Mouse (Mus musculus): ENCODE results near the gene Ptbp1. TPM values are rescaled to one million over a fixed set of nuclear protein-coding genes. Genes with fewer than 3 reads are reported as not detected.

Gene Ptbp1
- polyA plus RNA-seq, 1 experiment from 2014 or later, result 485 TPM

DNA sequence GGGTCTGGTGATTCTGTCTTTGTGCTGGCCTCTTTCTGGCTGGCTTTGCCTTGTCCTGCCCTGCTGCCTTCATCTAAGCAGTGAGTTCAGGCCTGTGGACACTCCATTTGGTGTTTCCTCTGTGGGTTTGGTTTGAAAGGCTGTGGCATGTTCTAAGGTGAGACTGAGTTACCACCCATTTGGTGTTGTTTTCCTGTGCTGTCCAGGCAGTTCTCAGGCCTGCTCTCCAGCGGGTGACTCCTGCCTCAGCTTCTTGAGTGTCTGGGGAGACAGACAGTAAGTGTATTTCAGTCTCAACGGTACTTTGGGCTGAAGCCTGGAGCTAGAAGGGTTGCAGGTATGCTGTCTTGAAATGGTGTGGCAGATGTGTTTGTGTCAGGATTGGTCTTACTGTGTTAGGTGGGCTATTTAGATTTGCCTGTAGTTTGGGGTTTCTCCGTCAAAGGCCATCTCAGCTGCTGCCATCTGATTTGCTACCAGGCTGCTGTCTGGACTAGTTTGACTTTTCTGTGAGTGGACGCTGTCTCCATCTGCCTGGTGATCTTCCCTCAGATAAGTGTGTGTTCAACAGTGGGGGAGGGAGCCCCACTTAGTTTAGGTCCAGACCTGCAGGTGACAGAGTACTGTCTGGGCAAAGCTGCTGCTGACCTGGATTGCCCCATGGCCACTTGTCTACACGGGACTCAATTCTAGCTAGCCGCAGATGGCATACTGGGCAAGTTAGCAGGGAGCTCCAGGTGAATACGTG lies 2.7 kb downstream of the Ptbp1 start:
- Histone ChIP-seq H3K36me3 (peaks cover 62% of the 10 kb centered on the region), H3K4me1 (peaks cover 63% of the 10 kb centered on the region)
- 77% methylated on average over 7 of the region's 7 CpGs for WGBS

DNA sequence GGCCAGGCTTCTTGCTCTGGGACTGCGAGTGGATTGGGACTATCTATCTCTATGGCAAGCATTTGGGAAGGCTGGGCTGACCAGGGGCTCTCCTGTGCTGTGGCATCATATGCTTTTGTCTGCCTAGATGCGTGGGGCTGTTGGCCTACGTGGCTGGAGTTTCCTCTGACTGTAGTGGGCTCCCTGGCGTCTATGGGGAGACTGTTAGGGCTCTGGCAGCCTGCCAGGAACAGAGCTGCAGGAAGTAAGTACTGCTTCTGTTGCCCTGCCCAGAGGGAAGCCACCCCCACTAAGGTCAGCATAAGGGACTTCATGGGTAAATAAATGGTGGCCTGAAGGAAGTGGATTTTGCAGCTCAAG lies 3.2 kb downstream of the Ptbp1 start:
- 76% methylated on average over 4 of the region's 4 CpGs for WGBS
- peaks cover 67% of the 10 kb centered on the region for H3K36me3 ChIP-seq

More for the DNA sequence above, 2.7 kb downstream of the Ptbp1 start:
- H3K27ac ChIP-seq, result peak overlapping the region; percentile 14; the same call in 1 of the 2 replicates
- peak overlapping the region; percentile 99 for H3K4me3 ChIP-seq
- H3K9me3 ChIP-seq (replicated peaks), result no peaks in the 10 kb centered on the region
- no peaks in the 10 kb centered on the region for H3K27me3 ChIP-seq (ENCODE audit: low read depth, poor library complexity, severe bottlenecking)
- DNase-seq (ENCODE audit: low spot score), result no peak

DNA sequence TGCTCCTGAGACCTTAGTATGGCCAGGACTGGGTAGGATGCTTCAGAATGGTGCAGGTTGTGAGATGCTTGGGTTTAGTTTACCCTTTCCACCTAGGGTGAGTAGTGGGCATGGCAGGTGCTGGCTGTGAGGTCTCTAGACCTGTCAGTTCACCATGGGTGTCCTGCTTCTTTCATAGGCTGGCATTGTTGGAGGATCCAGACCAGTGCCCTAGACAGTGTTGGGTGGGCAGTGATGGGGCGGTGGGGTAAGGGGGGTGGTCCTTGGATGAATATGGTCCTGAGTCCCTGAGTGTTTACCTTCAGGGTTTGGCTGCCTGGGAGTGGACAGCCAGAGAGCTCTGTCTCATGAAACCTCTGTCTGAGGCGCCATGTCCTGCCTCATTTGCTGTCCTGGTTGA lies 3.7 kb downstream of the Ptbp1 start:
- Histone ChIP-seq H3K4me3 (peak overlapping the region; percentile 99), H3K27me3 (ENCODE audit: low read depth, poor library complexity, severe bottlenecking) (no peaks in the 10 kb centered on the region), H3K4me1 (peaks cover 53% of the 10 kb centered on the region), H3K9me3 (replicated peaks) (no peaks in the 10 kb centered on the region), H3K27ac (no peak overlapping the region), H3K36me3 (peaks cover 72% of the 10 kb centered on the region)
- 77% methylated on average over 2 of the region's 2 CpGs for WGBS
- DNase-seq (ENCODE audit: low spot score), result no peak

More for the DNA sequence above, 3.2 kb downstream of the Ptbp1 start:
- Histone ChIP-seq H3K27ac (no peak overlapping the region), H3K4me1 (peaks cover 58% of the 10 kb centered on the region), H3K27me3 (ENCODE audit: low read depth, poor library complexity, severe bottlenecking) (no peaks in the 10 kb centered on the region), H3K9me3 (replicated peaks) (no peaks in the 10 kb centered on the region), H3K4me3 (peak overlapping the region; percentile 99)
- DNase-seq (ENCODE audit: low spot score), result no peak

DNA sequence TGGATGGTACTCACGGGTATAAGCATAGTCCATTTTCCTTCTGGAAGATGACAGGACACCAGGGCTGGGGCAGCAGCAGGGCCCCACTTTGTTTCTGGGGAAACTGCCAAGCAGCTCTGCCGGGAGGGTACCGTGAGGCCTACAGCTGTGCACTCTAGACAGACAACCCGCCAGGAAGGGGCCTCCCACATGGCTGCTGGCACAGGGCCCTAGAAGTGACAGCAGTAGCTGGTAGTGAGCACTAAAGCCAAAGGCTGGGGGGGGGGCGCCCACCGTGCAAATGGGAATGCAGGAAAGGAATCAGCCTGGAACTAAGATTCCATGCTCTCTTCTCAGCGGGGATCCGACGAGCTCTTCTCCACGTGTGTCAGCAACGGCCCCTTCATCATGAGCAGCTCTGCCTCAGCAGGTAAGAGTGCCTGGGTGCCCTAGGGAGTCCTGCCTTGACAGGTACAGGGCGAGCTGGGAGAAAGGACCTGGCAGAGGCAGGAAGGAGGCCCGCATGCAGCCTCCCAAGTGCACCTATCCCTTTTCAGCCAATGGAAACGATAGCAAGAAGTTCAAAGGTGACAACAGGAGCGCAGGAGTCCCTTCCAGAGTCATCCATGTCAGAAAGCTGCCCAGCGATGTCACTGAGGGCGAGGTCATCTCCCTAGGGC lies 4.3 kb downstream of the Ptbp1 start:
- 83% methylated on average over 17 of the region's 17 CpGs for WGBS
- Histone ChIP-seq H3K36me3 (peaks cover 78% of the 10 kb centered on the region), H3K27me3 (ENCODE audit: low read depth, poor library complexity, severe bottlenecking) (no peaks in the 10 kb centered on the region), H3K4me1 (peaks cover 47% of the 10 kb centered on the region), H3K9me3 (replicated peaks) (no peaks in the 10 kb centered on the region), H3K4me3 (peak overlapping the region; percentile 99; the same call in 1 of the 2 replicates), H3K27ac (no peak overlapping the region)
- no peak for DNase-seq (ENCODE audit: low spot score)

DNA sequence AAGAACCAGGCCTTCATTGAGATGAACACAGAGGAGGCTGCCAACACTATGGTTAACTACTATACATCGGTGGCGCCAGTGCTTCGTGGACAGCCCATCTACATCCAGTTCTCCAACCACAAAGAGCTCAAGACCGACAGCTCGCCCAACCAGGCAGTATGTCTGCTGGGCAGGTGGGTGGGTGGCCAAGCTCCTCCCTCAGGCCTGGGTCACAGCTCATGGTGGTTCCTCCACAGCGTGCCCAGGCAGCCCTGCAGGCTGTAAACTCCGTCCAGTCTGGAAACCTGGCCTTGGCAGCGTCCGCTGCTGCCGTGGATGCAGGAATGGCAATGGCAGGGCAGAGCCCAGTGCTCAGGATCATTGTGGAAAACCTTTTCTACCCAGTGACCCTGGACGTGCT lies 4.9 kb downstream of the Ptbp1 start:
- Histone ChIP-seq H3K9me3 (replicated peaks) (no peaks in the 10 kb centered on the region), H3K4me1 (peaks cover 47% of the 10 kb centered on the region), H3K27ac (no peak overlapping the region), H3K27me3 (ENCODE audit: low read depth, poor library complexity, severe bottlenecking) (no peaks in the 10 kb centered on the region), H3K4me3 (peak overlapping the region; percentile 10; the same call in 1 of the 2 replicates), H3K36me3 (peaks cover 84% of the 10 kb centered on the region)
- 91% methylated on average over 11 of the region's 11 CpGs for WGBS
- no peak for DNase-seq (ENCODE audit: low spot score)

GRCm38 (mm10) chr10:79860079-79860911 lies 6.1 kb downstream of the Ptbp1 start:
- peaks cover 96% of the 10 kb centered on the region for H3K36me3 ChIP-seq
- no peak overlapping the region for H3K27ac ChIP-seq
- peak overlapping the region; percentile 2; the same call in 1 of the 2 replicates for H3K4me3 ChIP-seq
- H3K27me3 ChIP-seq (ENCODE audit: low read depth, poor library complexity, severe bottlenecking), result no peaks in the 10 kb centered on the region
- H3K9me3 ChIP-seq (replicated peaks), result no peaks in the 10 kb centered on the region
- H3K4me1 ChIP-seq, result peaks cover 46% of the 10 kb centered on the region
- DNase-seq (ENCODE audit: low spot score), result no peak
- WGBS, result 91% methylated on average over 26 of the region's 26 CpGs

DNA sequence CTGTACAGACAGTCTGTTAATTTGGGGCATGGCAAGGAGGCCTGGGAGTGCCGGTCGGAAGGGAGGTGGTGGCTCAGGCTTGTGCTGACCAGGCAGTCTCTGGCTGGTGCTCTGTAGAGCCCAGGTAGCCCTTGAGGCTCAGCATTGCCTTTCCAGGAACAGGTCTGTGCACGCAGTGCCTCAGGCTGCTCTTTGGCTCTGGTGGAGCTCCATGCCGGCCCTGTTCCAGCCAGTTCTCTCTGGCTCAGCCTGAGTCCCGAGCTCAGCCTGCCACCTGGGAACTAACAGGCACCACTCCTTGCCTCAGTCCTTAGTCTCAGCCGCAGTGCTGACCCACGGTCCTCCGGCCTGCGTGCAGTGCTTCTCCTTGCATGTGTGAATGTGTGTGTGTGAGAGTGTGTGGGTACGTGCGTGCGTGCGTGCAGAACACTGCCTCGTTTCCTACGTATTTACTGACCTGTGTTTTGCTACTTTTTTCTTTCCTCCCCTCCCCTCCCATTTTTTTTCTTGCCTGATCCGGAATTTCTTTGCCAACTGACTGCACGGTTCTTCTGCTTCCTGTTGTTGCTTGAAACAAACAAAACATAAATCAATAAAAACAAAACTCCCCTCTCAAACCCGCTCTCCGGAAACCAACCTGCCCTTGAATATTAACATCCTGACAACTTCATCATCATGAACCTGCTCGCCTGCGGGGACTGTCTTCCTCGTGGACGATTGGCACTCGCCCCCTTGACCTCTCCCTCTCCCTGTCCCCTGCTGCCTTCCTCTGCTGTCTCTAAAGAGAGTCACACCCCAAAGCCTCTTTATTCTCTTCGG lies 7.2 kb downstream of the Ptbp1 start:
- Histone ChIP-seq H3K36me3 (peaks cover 100% of the 10 kb centered on the region), H3K4me1 (peaks cover 42% of the 10 kb centered on the region), H3K4me3 (no peak overlapping the region), H3K27ac (no peak overlapping the region), H3K9me3 (replicated peaks) (no peaks in the 10 kb centered on the region), H3K27me3 (ENCODE audit: low read depth, poor library complexity, severe bottlenecking) (no peaks in the 10 kb centered on the region)
- 86% methylated on average over 25 of the region's 25 CpGs for WGBS
- no peak for DNase-seq (ENCODE audit: low spot score)

DNA sequence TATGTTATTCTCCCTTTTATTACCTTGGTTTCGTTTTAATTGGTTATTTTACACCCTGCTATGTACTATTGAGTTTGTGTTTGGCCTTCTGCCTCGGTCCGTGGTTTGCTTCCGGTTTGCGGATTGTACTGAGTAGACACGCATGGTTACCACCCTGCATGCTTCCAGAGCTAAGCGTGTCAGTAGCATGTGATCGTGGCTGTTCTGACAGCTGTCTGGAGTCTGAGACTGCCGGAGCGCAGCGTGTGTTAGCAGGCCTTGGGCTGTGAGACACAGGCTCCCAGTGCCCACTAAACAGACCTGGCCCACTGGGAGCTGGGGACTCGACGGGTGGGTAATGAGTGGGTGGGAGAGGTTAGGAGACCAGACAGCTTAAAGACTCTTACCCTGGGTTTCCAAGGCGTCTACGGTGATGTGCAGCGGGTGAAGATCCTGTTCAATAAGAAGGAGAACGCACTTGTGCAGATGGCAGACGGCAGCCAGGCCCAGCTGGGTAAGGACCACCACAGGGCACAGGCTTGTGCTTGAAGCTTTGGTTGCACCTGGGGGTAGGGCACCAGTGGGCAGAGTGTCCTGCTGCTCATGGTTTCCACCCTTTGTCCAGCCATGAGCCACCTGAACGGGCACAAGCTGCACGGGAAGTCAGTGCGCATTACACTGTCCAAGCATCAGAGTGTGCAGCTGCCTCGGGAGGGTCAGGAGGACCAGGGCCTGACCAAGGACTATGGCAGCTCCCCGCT lies 8.0 kb downstream of the Ptbp1 start:
- Histone ChIP-seq H3K27ac (no peak overlapping the region), H3K4me3 (no peak overlapping the region), H3K4me1 (peaks cover 42% of the 10 kb centered on the region), H3K27me3 (ENCODE audit: low read depth, poor library complexity, severe bottlenecking) (no peaks in the 10 kb centered on the region), H3K9me3 (replicated peaks) (no peaks in the 10 kb centered on the region), H3K36me3 (peaks cover 100% of the 10 kb centered on the region)
- 92% methylated on average over 23 of the region's 23 CpGs for WGBS
- DNase-seq (ENCODE audit: low spot score), result no peak

- DNase-seq (ENCODE audit: low spot score), result no peak
- Histone ChIP-seq H3K4me3 (no peak overlapping the region), H3K27me3 (ENCODE audit: low read depth, poor library complexity, severe bottlenecking) (no peaks in the 10 kb centered on the region), H3K9me3 (replicated peaks) (no peaks in the 10 kb centered on the region), H3K36me3 (peaks cover 98% of the 10 kb centered on the region), H3K27ac (no peak overlapping the region), H3K4me1 (peaks cover 38% of the 10 kb centered on the region)
- 82% methylated on average over 10 of the region's 10 CpGs for WGBS
Measured at GRCm38 (mm10) chr10:79862925-79863324, 8.7 kb downstream of the Ptbp1 start.

DNA sequence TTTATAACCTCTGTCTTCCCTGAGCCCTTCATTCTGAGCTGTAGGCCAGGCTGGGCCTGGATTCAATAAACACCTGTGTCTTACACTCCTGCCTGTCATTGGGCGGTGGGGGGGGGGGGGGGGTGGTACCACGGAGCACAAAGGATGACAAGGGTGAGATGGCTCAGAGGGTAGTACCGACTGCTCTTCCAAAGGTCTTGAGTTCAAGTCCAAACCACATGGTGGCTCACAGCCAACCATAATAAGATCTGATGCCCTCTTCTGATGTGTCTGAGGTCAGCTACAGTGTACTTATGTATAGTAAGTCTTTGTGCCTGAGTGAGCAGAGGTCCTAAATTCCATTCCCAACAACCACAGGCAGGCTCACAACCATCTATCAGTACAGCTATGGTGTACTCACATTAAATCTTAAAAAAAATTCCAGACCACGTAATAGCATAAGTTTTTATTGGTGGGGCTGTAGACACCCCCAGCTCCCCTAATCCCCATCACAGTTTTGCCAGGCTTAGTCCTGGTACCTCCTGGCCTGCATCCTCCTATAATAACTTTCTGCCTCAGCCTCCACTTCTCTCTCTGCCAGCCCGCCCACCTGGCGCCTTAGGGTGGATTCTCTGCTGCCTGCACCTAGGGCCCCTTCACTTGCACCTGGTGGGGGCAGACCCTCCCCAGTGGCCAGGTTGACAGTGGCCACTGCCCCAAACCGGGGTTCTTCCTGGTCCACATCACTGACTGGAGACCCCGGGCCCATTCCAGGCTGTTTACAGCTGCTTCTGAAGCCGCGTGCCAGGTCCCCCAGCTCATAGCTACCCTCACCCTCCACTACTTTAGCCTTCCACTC lies 10.3 kb downstream of the Ptbp1 start:
- no peaks in the 10 kb centered on the region for H3K9me3 ChIP-seq (replicated peaks)
- peaks cover 31% of the 10 kb centered on the region for H3K4me1 ChIP-seq
- WGBS, result 46% methylated on average over 10 of the region's 10 CpGs
- H3K27me3 ChIP-seq (ENCODE audit: low read depth, poor library complexity, severe bottlenecking), result no peaks in the 10 kb centered on the region
- peak; percentile 53 for DNase-seq (ENCODE audit: low spot score)
- H3K27ac ChIP-seq, result no peak overlapping the region
- peaks cover 96% of the 10 kb centered on the region for H3K36me3 ChIP-seq
- 0 out of 2 replicates have a peak overlapping the region, but pooled peaks have one; percentile 9 for H3K4me3 ChIP-seq

DNA sequence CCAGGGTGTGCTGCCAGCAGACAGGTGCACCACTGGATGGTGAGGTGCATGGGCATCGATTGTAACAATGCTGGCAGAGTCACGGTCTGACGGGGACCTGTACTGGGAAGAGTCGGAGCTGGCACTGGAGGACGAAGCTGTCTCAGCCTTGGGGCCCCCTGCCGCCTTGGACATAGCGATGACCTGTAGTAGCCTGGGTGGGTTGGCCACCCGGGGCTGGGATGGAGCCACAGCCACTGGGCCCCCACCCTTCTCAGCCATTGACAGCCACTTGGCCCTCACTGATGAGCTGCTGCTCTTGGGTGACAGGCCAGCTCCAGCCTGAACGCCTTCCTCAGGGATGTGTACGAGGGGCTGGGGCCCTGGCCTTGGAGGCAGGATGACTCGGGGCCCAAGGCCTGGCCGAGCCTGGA lies 11.0 kb downstream of the Ptbp1 start:
- Histone ChIP-seq H3K4me3 (peak overlapping the region; percentile 9; the same call in 1 of the 2 replicates), H3K4me1 (peaks cover 26% of the 10 kb centered on the region), H3K36me3 (peaks cover 96% of the 10 kb centered on the region), H3K9me3 (replicated peaks) (no peaks in the 10 kb centered on the region), H3K27ac (no peak overlapping the region), H3K27me3 (ENCODE audit: low read depth, poor library complexity, severe bottlenecking) (no peaks in the 10 kb centered on the region)
- 74% methylated on average over 12 of the region's 12 CpGs for WGBS
- DNase-seq (ENCODE audit: low spot score), result peak; percentile 48
